Mouse (Mus musculus) naive thymus-derived CD4-positive, alpha-beta T cell, adult 2 months (primary cell): ENCODE results near the gene Gapvd1.

Experiments used
- DNase-seq: peaks from one replicate; pipeline ENCODE4 v3.0.0-alpha.2; 2011; ENCODE audit warnings: low read depth

Gene Gapvd1

DNA sequence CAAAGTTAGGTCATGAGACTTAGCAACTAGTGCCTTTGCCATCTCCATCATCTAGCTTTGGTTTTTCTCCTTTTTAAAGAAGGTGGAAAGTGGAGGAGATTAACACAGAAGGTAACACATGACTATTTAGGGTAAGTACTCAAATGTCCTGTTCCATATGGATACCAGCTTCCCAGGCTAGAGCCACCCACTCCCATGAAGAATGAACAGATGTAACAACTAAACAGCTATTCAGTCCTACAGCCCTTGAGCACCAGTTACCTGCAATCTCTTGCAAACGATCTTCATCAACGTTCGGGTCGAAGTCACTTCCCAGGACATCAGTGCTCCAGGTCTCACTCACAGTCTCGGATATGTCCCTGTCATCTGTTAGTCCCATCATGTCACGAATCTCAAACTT is 43.1 kb downstream of the Gapvd1 start:
- no peak for DNase-seq

DNA sequence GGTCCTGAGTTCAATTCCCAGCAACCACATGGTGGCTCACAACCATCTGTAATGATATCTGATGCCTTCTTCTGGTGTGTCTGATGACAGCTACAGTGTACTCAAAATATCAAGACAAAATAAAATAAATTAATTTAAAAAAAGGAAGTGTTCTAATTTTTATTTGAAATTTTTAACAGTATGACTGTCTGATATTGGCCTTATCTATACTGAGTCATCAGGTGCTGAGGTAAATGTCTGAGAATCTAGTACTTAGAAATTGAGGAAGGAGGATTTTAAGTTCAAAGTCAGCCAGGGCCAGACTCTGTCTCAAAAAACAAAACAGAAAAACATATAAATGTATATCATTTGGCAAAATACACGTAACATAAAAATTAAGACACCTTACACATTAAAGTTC is 46.4 kb downstream of the Gapvd1 start:
- DNase-seq: no peak

DNA sequence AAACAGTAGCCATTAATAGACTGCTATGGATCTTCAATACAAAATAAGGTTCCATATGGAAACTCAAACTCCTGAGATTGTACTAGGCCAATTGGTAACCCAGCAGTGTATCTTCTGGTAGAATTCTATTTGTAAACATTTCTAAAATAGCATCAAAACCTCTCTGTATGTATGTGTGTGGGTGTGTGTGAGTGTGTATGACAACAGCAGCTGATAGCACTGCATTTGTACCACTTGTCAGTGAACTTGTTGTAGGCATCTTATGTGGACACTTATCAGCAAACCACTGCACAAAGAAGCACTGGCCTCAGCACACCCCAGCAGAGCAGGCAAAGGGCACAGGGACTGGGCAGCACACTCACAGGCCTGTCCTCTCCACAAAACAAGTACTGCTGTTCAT is 58.4 kb downstream of the Gapvd1 start:
- DNase-seq: no peak

DNA sequence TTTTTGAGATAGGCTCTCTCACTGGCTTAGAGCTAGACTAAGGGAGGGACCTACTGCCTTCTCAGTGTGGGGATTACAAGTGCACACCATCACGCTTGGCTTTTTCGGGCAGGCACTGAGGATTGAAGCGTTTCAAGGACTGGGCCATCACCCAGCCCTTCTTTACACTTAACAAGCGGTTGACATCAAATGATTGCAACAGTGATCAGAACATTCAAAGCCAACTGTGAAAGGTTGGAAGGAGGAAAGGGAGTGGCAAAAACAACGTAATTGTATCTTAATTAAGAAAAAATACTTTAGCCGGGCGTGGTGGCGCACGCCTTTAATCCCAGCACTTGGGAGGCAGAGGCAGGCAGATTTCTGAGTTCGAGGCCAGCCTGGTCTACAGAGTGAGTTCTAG is 62.2 kb downstream of the Gapvd1 start:
- DNase-seq: no peak

DNA sequence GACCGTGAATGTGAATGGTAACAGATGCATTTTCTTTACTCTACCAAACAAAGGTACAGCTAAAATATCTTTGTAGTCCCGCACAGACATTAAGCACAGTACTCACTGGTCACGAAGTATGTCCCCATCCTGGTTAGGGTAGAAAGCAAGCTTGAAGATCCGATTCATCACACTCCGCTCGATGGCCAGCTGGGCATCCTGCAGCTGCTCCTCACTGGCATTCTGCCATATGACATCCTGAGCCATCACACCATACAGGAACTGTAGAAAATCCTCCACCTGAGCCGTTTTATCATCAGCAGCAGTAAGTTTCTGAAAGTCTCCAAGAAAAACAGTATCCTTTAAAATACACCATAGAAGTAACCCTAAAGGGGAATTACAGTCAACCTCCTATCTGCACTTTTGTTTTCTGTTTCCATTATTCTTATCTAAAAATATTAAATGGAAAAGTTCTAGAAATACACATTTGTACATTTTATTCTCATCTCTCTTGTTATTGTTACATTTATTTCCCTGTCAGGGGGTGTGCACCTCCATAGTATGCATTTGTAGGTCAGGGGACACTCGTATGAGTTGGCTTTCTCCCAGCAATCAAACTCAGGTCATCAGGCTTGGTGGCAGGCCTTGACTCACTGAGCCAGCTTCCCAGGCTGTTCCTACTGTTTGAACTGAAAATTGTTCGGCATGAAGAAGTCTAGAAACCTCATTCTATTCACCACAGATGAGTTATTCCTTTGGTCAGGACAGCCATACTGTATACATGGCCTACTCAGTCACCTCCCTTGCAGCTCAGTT is 70.8 kb downstream of the Gapvd1 start:
- DNase-seq: no peak

DNA sequence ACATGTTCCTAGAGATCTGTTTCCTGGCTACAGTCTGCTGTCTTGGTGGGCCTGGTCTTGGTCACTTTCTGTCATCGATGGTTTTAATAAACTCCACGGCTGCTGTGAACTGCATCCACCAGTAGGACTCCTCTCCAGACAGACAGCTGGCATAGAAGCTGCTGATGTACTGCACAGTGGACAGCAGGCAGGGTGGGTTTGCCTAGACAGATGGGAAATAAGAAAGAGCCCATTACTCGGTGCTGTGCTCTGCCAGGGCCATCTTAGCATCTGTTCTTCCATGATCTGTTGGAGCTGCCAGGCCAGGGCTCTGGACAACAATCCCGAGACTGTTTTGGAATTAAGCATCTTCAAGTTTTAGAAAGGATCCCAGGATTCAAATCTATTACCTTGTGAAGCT is 77.1 kb downstream of the Gapvd1 start:
- DNase-seq: no peak

DNA sequence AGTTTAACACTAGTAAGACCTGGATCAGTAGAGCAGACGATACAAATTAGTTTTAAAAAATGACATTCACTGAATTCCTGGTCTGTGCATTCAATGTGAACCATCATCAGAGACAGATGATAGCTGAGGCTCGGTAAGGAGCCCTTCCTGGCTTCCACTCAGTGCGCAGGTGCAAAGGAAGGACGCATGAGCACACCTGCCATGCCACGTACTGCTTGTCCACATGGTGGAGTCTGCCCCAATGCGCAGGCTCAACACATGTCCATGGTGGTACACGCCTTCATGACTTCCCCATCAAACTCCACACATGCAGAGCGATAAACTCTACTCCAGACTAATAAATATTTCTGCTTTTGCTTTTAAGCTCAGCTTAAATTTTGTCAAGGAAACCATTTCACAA is 78.0 kb downstream of the Gapvd1 start:
- no peak for DNase-seq

DNA sequence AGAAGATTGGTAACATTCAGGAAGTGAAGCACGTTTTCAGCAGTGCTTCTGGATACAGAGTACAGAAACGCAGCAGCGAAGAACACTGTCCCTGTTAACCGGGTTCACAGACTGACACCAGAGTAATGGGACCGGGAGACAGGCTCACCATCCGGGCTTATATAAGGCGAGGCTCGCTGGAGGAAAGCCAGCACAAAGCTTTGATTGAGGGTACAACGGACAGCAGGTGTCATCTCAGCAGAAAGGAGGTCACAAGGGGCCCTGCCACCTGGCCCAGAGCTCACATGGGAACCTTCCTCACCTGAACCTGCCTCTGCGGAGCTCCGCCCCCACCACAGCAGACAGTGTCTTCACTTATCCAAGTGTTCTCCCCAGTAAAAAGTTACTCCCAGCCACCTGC is 81.2 kb downstream of the Gapvd1 start:
- no peak for DNase-seq

DNA sequence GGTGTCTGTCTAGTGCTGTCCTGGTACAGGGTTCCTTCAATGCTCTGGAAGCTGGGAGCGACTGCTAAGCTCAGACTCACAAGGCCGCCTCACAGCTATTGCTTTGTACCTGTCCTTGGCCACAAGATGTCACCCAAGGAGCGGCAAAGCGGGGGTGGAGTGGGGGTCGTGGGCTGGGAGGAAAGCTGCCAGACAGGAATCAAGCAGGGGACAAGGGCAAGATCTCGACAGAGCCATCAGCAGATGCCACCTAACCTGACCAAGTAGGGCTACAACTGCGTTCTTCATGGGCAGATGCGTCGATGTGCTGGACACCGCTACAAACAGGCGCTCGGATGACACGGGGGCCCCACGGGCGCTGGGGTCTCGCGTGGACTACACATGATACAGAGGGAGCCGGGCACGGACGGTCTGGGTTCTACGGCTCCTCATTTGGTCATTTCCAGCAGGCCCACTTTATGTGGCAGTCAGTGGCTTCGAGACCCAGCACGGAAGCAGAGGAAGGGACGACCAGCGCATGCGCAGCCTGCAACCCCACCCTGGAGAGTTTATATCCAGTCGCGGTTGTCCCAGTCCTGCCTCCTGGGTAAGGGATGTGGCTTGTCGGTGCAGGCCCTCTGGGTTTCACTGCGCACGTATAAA is 83.5 kb downstream of the Gapvd1 start:
- peak; percentile 74 for DNase-seq

DNA sequence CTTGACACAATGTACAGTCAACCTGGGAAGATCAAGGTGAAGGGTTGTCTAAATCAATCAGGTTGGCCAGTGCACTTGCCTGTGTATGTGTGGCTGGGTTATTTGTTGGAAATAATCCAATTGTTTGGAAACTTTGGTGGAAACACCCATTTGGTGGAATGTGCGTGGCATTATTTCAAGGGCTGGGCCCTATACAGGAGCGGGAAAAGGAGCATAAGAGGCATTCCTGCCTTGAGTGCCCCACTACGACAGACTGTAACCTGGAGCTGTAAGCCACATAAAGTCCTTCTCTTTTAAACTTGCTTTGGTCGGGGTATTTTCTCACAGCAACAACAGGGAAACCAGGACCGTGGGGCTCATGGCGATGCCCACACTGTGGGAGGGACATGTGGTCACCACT is 84.6 kb downstream of the Gapvd1 start:
- no peak for DNase-seq

DNA sequence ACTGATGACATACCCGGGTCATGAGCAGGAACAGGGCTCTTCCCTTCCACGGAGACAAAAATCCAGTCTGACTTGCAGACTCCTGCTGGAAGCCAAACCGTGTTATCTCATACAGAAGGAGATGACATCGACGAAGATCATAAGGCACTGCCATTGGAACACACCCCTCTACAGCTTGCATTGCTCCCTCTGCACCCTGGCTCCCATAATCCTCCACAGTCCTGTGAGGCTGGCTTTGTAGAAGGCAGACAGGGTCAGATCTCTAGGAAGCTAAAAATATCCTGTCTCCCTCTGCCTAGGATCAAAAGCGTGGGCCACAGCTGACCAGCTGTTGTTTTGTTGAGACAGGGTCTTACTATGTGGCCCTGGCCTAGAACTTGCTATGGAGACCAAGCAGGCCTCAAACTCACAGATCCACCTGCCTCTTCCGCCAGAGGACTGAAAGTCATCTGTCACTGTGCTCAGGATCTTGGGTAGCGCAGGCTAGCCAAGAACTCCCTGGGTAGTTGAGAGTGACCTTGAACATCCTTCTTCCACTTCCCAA is 85.8 kb downstream of the Gapvd1 start:
- DNase-seq: no peak

DNA sequence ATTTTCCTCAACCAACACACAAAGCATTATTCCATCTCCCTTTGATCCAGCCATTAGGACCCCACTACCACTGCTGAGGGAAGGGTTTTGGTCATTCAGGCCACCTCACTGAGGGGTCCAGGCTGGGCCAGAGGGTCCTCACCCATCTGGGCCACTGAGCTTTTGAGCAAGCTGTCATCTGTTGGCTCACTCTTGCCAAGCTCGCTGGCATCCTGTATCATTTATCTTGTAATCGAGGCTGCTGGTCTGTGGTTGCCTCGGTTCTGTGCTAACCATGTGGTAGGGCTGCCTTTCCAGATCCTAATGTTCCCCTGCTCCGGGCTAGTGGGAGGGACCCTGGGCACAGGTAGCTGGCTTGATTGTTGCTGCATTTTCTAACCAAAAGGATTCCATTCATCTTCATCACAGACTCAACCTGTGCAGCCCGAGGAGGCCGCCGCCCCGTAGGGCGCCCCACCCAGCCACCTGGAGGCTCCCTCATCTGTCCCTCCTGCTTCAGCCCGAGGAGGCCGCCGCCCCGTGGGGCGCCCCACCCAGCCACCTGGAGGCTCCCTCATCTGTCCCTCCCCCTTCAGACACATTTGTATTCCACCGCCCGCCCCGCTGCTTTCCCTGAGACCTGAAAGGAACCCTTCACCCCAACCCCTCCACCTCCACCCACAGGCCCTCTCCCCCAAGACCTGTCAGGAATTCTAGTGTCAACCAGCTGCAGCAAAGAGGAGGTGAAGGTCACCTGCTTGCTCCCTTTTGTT is 86.4 kb downstream of the Gapvd1 start:
- no peak for DNase-seq

DNA sequence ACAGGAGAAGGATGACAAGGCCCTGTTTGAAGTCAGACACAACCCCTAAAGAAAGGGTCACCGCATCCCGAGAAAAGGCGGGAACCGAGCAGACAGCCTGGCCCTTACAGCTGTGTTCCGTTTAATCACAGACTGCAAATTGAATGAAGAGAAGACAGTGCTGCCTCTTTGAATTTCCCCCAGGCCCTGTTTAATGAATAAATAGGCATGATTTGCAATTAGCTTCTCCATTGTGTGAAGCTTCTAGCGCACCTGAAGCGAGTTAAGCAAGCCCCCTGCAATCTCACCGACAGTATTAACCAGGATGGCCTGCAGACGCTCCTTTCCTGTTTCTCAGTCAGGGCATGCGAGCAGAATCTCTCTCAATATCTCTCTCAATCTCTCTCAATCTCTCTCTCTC is 87.2 kb downstream of the Gapvd1 start:
- no peak for DNase-seq

DNA sequence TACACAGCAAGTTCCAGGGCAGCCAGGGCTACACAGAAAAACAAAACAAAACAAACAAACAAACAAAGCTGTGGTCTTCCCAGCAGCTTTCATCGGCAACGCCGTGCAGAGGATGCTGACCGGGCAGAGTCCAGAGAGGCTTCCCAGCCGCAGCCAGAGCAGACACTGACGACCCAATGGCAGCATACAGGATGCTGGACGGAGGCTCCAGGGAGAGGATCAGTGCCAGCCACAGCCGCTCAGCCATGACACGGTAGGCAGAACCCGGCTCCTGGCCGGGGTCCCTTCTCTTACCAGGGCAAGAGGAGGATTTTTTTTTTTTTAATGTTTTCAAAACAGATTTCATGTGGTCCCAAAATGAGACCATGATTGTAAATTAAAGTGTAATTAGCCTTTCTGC is 107.6 kb downstream of the Gapvd1 start:
- no peak for DNase-seq

DNA sequence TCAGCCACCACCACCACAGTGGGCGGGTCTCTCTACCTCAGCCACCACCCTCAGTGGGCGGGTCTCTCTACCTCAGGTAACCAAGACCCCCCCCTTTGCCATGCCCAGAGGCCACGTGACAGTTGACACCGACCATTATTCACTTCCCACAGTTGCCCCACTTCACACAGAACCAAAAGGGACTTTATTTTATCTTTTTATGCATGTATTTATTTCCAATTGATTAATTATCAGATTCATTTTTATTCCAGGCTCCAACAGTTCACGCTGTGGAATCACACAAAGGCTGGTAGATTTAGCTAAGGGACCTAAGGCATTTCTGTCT is 108.5 kb downstream of the Gapvd1 start:
- no peak for DNase-seq

DNA sequence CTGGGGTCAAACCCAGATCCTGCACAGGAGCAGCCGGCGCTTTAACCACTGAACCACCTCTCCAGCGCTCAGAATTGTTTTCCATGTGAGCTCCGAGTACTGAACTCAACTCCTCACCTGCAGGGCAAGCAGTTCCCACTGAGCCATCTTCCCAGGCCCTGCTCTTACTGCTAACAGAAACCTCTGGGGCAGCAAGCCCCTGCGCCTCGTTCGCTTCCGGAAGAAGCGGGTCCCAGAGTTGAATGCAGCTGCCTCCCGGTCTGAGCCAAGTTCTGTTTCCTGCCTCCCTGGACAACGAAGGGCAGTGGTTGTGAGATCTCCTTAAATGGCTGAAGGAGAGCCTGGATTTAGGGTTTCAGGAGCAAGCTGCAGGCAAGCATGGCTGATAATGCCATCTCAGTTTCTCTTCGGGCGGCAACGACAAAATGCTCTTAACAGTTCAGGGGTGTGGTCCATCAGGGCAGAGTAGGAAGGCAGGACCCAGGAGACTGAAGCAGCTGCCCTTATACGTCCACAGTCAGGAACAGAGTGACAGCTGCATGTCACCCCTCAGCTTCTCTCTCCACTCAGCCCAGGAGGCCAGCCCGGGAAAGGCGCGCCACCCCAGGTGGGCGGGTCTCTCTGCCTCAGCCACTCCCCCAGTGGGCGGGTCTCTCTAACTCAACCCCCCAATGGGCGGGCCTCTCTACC is 109.0 kb downstream of the Gapvd1 start:
- DNase-seq: peak; percentile 91

DNA sequence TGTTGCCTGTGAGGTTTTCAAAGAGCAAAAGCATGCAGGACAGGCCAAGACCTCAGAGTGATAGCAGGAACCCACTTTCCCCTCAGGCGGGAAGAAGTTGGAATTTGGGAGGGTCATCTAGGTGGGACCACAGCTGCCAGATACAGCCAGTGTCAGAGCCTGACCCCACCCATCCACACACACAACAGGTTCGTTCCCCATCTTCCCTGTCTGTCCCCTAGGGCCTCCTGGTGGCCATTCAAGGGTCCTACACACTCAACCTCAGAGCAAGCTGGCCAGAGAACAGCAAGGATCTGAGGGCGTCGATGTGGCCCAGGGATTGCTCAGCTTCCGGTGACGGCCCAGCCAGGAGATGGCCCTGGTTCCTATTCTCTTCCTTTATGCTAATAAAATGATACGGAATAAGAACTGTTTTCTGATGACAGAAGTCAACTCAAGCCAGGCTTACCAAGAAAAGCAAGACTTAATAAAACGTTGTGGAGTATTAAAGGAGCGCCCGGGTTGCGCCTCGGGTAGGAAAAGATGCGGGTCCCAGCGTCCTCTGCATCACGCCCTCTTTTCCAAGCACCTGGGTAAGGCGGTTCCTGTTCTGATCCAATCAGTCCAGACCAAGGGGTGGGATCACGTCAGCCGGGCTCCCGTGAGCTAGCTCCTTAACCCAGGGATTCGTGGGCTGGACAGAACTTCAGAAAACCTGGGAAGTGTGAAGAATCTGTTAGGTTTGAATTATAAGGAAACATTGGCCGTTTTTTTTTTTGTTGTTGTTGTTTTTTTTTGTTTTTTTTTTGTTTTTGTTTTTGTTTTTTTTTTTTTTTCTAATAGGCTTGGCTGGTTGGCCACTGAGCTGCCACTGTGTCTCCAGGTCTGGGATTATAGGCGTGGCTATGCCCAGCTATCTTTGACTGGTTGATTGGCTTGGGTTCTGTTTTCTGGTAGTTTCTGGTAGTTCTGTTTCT is 110.2 kb downstream of the Gapvd1 start:
- DNase-seq: peak; percentile 55

DNA sequence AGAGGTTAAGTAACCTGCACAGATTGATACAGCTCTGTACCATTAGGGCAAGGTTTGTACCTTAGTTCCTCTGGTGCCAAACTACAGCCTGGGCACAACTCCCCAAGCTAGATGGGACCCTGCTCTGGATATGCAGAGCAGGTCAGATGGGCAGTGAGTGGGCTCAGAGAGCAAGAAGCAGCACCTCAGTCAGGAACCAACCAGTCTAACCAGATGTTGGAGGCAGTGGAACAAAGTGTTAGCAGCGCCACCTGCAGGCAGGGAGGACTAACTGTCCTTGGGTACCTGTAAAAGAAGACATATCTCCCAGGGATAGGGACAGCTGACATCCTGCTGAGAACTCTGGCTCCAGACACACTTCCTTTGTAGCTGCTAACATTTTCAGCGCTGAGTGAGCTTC is 112.7 kb downstream of the Gapvd1 start:
- DNase-seq: peak; percentile 83

DNA sequence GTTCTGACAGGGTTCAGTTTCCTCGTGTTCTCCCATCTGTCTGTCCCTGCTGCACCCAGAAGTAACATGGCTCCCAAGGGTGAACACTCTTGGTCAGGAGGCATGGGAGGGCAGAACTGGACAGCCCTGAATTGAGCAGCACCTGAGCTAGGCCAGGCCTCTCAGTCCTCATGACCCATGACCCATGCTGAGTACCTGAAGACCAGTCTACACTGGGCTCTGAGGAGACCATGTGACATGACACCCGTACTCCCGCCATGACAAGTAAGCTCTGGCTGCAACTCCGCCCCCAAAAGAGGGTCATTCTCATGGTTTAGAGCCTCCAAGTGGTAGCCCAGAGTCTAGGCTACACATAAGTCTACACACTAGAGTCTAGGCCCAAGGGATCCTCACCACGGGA is 115.3 kb downstream of the Gapvd1 start:
- no peak for DNase-seq

DNA sequence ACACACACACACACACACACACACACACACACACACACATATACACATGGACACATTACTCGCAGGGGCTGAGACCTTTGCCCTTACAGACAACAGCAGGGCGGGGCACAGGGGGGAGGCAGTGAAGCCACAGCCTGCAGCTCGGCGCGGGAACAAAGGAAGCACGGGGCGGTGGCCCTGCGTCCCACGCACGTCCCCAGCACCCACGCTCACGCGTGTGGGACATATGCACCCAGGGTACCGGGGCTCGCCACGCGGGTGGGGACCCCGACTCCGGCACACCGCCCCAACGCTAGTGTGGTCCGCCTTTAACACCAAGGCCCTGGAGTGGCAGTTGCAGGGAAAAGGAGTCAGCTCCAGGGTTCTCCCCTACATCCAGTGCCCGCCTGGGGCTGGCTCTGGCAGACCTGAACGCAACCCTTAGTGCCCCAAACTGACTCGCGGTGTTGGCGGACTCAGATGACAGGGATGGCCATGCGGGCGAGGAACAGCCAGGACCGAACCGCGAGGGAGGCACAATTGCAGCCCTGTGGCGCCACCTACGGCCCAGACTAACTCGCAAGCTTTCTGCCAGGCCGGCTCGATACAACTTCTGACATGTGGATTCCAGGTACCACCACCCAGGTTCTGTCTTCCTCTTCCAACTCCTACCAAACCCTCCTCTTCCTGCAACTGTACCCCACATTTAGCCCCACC is 115.9 kb downstream of the Gapvd1 start:
- peak; percentile 82 for DNase-seq
